Mouse (Mus musculus) ES-Bruce4 (cell line): ENCODE results near the gene Cd180. TPM values are rescaled to one million over a fixed set of nuclear protein-coding genes. Genes with fewer than 3 reads are reported as not detected.

Experiments
- H3K27ac ChIP-seq: 2 replicates; pipeline ENCODE4 v1.5.1; 2012; ENCODE audit warnings: low read length, inconsistent platforms; ENCODE audit not compliant: insufficient read depth
- H3K27me3 ChIP-seq: 2 replicates; pipeline ENCODE4 v1.6.1; 2012; ENCODE audit warnings: mild to moderate bottlenecking, low read length, inconsistent platforms; ENCODE audit not compliant: control insufficient read depth, poor library complexity, insufficient read depth, severe bottlenecking
- H3K36me3 ChIP-seq: 2 replicates; pipeline ENCODE4 v1.6.1; 2012; ENCODE audit warnings: inconsistent platforms, mild to moderate bottlenecking, low read length, moderate library complexity; ENCODE audit not compliant: control insufficient read depth, poor library complexity, insufficient read depth, severe bottlenecking
- H3K4me1 ChIP-seq: one replicate; pipeline ENCODE4 v1.8.1; 2011; ENCODE audit warnings: low read length; ENCODE audit not compliant: control insufficient read depth, insufficient read depth
- H3K4me3 ChIP-seq: 2 replicates; pipeline ENCODE4 v1.5.1; 2011; ENCODE audit warnings: low read depth, mild to moderate bottlenecking, low read length
- H3K9ac ChIP-seq: 2 replicates; pipeline ENCODE4 v1.6.1; 2012; ENCODE audit warnings: low read depth, mild to moderate bottlenecking, inconsistent platforms; ENCODE audit not compliant: poor library complexity, severe bottlenecking
- H3K9me3 ChIP-seq: replicated peaks from 2 replicates; pipeline ENCODE4 v1.6.1; 2012; ENCODE audit warnings: mild to moderate bottlenecking, low read length, inconsistent platforms; ENCODE audit not compliant: control insufficient read depth, poor library complexity, insufficient read depth, severe bottlenecking
- CTCF ChIP-seq: IDR thresholded peaks from one replicate; pipeline ENCODE4 v1.8.1; 2011; ENCODE audit warnings: low read depth, low read length
- EP300 ChIP-seq: IDR thresholded peaks from 2 replicates; pipeline ENCODE4 v1.6.1; 2011; ENCODE audit warnings: low read depth, low read length; ENCODE audit not compliant: insufficient read depth
- POLR2A ChIP-seq: IDR thresholded peaks from one replicate; pipeline ENCODE4 v1.8.1; 2011; ENCODE audit warnings: low read length; ENCODE audit not compliant: insufficient read depth
- polyA plus RNA-seq: library from polyadenylated mRNA; stranded (reverse); fragments of >200 nt; gene quantifications from 2 replicates; pipeline ENCODE4 v1.2.4, GENCODE M21; 2011; ENCODE audit warnings: low read depth; ENCODE audit not compliant: missing spikeins, insufficient read depth, insufficient read length

Gene Cd180
- polyA plus RNA-seq, 1 experiment: not detected

- peak overlapping the region; percentile 94 for H3K27ac ChIP-seq
- H3K4me3 ChIP-seq: no peak overlapping the region
- H3K36me3 ChIP-seq: no peaks in the 10 kb centered on the region
- no peaks in the 10 kb centered on the region for H3K27me3 ChIP-seq
- peaks cover 2% of the 10 kb centered on the region for H3K4me1 ChIP-seq
- TF ChIP-seq CTCF (no peak), POLR2A (no peak), EP300 (0 out of 2 replicates have a peak, but pooled peaks have one; percentile 7)
- no peaks in the 10 kb centered on the region for H3K9me3 ChIP-seq
- H3K9ac ChIP-seq: no peak overlapping the region
Measured at GRCm38 (mm10) chr13:102655071-102655570, 38.2 kb upstream of the Cd180 start.

- no peak overlapping the region for H3K4me3 ChIP-seq
- no peak overlapping the region for H3K9ac ChIP-seq
- no peaks in the 10 kb centered on the region for H3K36me3 ChIP-seq
- H3K27me3 ChIP-seq: no peaks in the 10 kb centered on the region
- H3K4me1 ChIP-seq: peaks cover 2% of the 10 kb centered on the region
- TF ChIP-seq CTCF: no peak
- no peak for TF ChIP-seq POLR2A
- no peaks in the 10 kb centered on the region for H3K9me3 ChIP-seq
- H3K27ac ChIP-seq: no peak overlapping the region
Measured at GRCm38 (mm10) chr13:102656153-102656690, 37.1 kb upstream of the Cd180 start.

GRCm38 (mm10) chr13:102658223-102658839 lies 35.0 kb upstream of the Cd180 start:
- Histone ChIP-seq H3K9ac (no peak overlapping the region), H3K27ac (no peak overlapping the region)

GRCm38 (mm10) chr13:102664041-102664440 lies 29.3 kb upstream of the Cd180 start:
- Histone ChIP-seq H3K9ac (no peak overlapping the region), H3K4me3 (no peak overlapping the region), H3K27ac (no peak overlapping the region), H3K36me3 (no peaks in the 10 kb centered on the region), H3K4me1 (no peaks in the 10 kb centered on the region), H3K9me3 (no peaks in the 10 kb centered on the region), H3K27me3 (no peaks in the 10 kb centered on the region)
- TF ChIP-seq POLR2A (no peak), CTCF (no peak), EP300 (no peak)

More at GRCm38 (mm10) chr13:102658223-102658839, 35.0 kb upstream of the Cd180 start:
- Histone ChIP-seq H3K27me3 (no peaks in the 10 kb centered on the region), H3K36me3 (no peaks in the 10 kb centered on the region), H3K4me3 (no peak overlapping the region), H3K4me1 (peaks cover 2% of the 10 kb centered on the region), H3K9me3 (no peaks in the 10 kb centered on the region)
- TF ChIP-seq CTCF (no peak), POLR2A (no peak), EP300 (no peak)

- no peaks in the 10 kb centered on the region for H3K4me1 ChIP-seq
- no peak overlapping the region for H3K27ac ChIP-seq
- no peak overlapping the region; the same call in 1 of the 2 replicates for H3K4me3 ChIP-seq
- no peaks in the 10 kb centered on the region for H3K9me3 ChIP-seq
- H3K36me3 ChIP-seq: no peaks in the 10 kb centered on the region
- H3K9ac ChIP-seq: no peak overlapping the region
- no peaks in the 10 kb centered on the region for H3K27me3 ChIP-seq
- TF ChIP-seq CTCF (peak; percentile 79), POLR2A (no peak), EP300 (no peak)
Measured at GRCm38 (mm10) chr13:102664843-102665587, 28.3 kb upstream of the Cd180 start.
